Mouse (Mus musculus): Measurements from ENCODE around the gene Slc46a2.

Gene Slc46a2

DNA sequence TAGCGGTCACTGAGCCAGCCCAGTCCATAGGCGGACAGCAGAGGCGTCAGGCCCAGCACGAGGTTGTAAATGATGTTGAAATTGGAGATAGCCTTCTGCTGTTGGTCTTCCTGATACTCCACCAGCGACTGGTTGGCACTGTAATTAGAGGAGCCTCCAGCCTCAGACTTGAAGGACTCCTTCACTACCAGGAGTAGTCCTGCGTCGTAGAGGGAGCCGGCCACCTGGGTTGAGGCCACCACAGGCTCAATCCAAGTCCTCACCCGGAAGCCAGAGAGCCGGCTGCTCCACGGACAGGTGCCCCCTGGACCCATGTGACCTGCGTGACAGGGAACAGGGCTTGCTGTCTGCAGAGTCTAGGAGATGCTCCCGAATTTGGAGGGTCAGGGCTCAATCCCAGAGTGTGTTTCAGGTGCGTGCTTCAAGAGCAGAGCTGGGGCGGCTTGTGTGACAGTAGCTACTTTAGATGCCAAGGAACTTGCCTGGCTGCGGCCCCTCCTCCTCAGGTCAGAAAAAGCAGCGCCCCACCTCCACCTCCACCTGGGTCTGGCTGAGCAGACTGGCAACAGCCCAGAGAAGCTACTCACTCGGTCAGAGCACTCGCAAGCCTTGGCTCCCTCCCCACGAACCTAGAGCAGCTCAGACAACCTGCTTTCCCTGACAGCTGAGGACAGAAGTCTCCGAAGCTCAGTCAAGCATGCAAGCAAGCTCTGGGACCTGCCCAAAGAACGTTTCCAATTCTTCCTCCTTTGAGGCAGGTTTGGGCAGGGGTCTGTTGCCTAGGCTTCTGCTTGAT lies at the start of gene Slc46a2:
Gene Slc46a2 (minus strand): TSS at position 449 of the 796 bp plus-strand sequence.
- DNase-seq (ENCODE audit: low spot score) = no peak

DNA sequence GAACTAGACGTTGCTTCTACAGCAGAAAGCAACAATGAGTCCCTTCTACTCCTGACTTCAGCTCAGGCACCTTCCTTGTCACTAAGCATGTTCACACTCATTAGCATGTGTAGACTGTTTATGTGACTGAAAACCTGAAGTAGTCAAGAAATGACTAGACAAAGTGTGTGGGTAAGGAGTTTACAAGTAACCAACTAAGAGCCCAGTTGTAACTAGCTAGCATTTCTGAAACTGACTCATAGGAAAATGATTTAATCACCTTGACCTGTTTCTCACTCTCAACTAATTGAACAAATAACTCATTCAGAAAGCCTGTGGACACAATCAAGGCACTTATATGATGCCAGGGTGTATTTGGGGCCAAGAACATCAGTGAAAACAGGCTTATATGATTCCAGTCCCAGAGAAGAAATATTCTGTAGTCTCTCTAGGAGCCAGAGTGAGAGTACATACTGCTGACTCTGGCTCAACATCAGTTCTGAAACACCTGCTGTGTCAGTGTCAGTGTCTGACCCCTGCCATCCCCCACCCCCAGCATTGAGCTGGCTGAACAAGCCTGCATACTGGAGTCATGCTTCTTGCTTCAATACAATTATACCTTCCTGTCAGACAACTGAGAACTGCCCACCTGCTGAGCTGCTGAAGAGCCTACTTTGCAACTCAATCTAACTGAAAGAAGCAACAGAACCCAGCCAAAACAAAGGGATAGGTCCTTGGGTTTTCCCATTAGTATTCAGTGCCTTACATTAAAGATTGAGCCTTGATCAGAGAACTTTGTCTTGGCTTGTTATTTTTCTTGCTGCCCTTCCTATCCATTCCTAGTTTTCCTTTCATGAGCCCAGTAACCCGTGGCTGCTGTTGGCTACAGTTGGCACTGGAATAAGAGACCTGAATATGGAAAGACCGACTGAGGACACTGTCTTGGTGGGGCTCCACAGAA lies 48.8 kb upstream of the Slc46a2 start, which contains the start of gene Mup6:
Gene Mup6 (plus strand): TSS at position 890 of the 940 bp plus-strand sequence.
- DNase-seq (ENCODE audit: low spot score) = no peak

DNA sequence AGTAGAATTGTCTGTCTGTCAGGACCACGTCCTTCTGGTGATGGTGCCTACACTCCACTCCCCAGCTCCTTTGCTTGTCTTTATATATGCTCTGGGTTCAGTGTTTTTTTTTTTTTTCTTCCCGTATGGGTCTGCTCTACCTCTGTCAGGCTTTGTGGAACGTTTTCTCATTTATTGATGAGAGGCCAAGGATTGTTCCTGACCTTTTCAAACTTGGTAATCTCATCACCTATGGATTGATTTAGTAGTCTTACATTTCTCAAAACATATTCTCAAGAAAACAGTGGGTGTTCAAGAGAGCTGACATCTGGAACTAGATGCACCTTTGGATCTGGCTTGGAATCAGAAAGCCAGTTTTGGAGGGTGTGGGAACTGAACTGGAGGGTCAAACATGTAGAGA lies 45.8 kb upstream of the Slc46a2 start, which contains the start of gene Mup4:
Gene Mup4 (minus strand): TSS at position 101 of the 400 bp plus-strand sequence.
- no peak for DNase-seq (ENCODE audit: low spot score)

DNA sequence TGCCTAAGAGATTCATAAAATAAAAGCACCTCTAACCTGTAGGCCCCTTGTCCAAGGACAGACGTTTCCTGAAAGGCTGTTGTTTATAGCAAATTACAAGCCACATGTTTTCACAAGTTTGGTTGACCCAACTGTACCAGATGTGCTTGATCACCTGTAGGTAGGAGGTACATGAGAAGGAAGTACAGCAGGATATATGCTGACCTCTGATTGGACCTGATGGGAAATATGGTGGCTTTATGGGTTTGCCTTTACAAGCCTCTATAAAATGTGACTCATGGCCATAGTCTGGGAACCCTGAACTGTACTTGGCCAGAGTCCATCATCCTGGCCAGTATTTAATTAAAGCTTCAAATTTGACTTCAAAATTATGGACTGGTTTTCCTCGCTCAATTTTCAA lies 22.7 kb upstream of the Slc46a2 start:
- DNase-seq (ENCODE audit: low spot score) = no peak

DNA sequence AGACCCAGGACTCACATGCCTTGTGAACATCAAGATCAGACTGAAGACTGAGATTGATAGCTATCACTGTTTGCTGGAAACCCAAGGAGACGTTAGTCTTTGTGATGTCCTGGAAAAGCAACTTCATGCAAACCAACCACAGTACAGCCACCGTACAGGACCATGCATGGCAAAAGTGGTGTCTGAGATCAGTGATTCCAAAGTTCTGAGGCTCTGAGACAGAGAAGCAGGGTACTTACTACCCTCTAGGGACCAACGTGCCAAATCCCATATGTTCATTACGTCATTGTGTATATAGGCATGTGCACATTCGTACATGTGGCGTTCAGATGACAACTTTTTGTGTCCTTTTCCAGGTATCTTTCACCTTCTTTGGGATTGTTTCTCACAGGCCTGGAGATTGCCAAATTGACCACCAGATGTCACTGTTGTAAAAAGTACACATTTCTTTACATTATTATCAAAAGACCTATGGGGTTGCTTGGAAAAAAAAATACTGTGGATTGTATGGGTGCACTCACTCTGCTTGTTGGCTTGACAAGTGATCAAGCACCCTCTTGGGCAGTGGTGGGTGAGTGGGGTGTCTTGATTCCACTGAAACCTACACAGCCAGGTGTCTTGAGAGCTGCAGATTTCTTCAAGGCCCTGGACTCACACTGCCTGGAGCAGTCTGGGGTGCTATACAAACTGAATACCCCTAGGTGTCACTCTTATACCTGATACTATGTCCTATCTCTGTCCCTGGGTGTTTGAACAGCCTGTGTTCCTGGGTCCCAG lies 17.8 kb upstream of the Slc46a2 start:
- DNase-seq (ENCODE audit: low spot score) = peak; percentile 5

DNA sequence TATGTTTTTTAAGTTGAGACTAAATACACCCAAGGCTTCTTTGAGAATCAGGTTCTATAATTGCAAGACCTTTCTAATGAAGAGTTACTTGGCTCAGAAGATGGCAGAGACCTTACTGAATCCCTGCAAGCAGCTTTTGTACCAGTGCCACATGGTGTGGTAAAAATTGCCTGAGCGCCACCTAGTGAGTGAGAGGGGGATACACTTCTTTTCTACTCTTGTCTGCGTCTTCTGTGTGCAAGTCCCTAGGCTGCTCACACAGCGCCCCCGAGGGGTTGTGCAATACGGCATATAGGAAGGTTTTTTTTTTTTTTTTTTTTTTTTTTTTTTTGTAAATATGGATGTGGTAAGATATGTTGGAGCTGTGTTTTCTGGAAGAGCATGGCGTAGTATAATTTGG lies 13.5 kb upstream of the Slc46a2 start:
- DNase-seq (ENCODE audit: low spot score) = peak; percentile 61

DNA sequence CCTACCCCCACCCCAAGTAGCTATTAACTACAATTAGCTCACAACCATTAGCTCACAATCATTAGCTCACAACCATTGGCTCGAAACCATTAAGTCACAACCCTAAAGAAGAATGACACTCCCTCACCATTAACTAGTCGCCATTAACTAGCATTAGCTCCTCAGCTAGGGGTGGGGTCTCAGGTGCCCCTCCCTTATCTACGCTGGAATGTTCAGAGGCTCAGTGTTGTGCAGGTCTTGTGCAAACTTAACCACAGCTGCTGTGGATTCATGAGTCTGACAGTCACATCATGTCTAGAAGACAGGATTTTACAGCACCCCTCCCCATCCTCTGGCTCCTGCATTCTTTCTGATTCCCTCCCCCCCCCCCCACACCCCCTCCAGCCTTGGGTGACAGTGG lies 12.8 kb upstream of the Slc46a2 start:
- no peak for DNase-seq (ENCODE audit: low spot score)

GRCm38 (mm10) chr4:59925082-59925481 lies 10.2 kb upstream of the Slc46a2 start:
- no peak for DNase-seq (ENCODE audit: low spot score)

GRCm38 (mm10) chr4:59917966-59918365 lies 3.1 kb upstream of the Slc46a2 start:
- DNase-seq (ENCODE audit: low spot score) = no peak

- DNase-seq (ENCODE audit: low spot score) = no peak
These were observed 6.1 kb downstream of the Slc46a2 start for GRCm38 (mm10) chr4:59908785-59909184.

GRCm38 (mm10) chr4:59907657-59908230 lies 7.1 kb downstream of the Slc46a2 start:
- DNase-seq (ENCODE audit: low spot score) = no peak

GRCm38 (mm10) chr4:59907092-59907491 lies 7.8 kb downstream of the Slc46a2 start:
- no peak for DNase-seq (ENCODE audit: low spot score)

GRCm38 (mm10) chr4:59902547-59902946 lies 12.3 kb downstream of the Slc46a2 start:
- DNase-seq (ENCODE audit: low spot score) = no peak

DNA sequence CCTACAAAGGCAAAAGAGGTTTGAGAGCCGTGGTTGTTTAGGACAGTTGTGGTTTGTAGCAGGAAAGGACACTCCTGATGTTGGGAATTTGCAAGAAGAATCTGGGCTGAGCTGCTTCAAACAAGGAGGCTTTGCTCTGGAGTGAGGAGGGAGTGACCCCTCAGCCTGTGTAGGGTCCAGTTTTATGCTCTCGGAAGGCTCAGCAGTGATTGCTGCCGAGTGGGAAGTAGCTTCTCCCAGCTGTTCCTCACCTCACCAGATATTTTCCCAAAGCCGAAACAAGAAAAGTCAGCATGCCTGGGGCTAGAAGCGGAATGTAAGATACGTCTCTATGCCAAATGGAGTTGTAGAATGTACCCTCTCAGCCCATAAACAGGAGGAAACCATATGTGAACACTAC lies 13.0 kb downstream of the Slc46a2 start:
- no peak for DNase-seq (ENCODE audit: low spot score)

GRCm38 (mm10) chr4:59898521-59898919 lies 16.3 kb downstream of the Slc46a2 start:
- no peak for DNase-seq (ENCODE audit: low spot score)

DNA sequence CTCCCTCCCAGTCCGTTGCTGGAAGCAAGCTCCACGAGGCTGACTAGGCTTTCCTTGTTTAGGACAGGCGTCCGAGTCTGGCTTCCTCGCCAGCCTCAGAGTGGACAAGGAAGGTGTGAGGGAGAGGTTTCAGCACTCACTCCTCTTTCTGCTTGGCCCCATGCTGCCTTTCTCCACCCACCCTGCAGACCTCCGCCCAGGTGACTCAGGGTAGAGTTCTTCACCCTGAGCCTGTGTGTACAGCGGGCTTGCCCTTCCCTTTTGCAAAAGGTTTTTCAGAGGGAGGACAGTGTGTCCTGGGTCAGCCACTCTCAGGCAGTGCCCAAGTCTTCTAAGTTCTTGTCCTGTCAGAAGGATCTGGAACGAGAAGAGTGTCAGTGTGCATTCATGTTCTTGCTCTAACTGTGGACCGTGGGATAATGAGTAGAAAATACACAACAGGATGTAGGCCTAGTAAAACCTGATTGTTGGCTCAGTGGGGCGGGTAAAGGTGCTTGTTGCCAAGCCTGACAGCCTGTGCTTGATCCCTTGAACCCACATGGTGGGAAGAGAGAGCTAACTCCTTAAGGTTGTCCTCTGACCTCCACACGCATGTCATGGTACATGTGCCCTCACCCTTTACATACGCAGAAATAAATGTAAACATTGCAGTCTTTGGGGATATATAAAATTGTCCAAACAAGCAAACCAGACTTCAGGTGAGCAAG lies 16.9 kb downstream of the Slc46a2 start:
- DNase-seq (ENCODE audit: low spot score) = no peak

DNA sequence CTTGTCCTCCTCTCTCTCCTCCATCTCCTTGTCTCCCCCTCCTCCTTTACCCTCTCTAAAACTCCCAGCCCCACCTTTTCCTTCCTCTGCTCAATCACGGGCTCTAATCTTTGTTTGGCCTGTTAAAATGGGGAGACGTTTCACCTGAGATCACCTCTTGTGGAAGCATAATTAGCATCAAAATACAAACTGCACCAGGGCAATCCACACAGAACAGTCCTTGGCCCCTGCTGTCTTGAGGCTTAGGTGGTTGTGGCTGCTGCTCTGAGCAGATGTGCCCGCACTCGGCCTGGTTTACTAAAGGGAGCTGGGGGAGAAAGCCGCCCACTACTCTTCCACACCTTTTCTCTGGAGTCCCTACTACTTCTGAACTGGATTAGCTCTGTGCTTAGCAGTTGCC lies 18.9 kb downstream of the Slc46a2 start:
- no peak for DNase-seq (ENCODE audit: low spot score)

- DNase-seq (ENCODE audit: low spot score) = no peak
These were observed 19.8 kb downstream of the Slc46a2 start for GRCm38 (mm10) chr4:59894977-59895575.

GRCm38 (mm10) chr4:59894415-59894814 lies 20.4 kb downstream of the Slc46a2 start:
- no peak for DNase-seq (ENCODE audit: low spot score)

DNA sequence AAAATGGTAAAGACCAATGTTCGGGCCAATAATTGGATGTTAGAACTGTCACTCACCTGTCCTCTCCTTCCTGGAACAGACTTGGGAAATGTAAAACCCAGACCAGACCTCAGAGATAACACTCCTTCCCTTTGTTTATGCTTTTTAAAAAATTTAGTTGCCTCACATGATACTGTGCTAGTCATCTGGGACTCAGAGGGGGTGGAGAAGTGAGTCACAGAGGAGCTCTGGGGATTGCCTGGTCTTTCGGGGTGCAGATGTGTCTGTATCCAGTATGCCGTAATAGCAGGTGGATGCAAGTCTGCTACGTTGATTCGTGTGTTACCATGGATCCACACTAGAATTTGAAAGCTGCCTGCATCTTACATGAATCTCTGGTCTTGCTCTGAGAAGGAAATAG lies 22.1 kb downstream of the Slc46a2 start:
- no peak for DNase-seq (ENCODE audit: low spot score)
